Comparison of ENCODE assay signal across 8 mouse cellular contexts in genomic region chr14:68966758-68967157, GRCm38 (mm10).
DNase-seq lines count a peak whose midpoint lies in the region; ATAC-seq and TF ChIP-seq lines count a peak whose summit lies in the region.

No protein-coding gene starts in this region.

- peak; percentile 19 to 21 for DNase-seq in frontal cortex, postnatal 25 days (ENCODE audit: low spot score in 2 of 2)
- no peak for DNase-seq in frontal cortex, postnatal 10 days (ENCODE audit: low spot score in 2 of 2)
- peak; percentile 57 for DNase-seq in urinary bladder, postnatal 14 days (ENCODE audit: low spot score)
- DNase-seq in urinary bladder, adult 2 months (ENCODE audit: low spot score) = no peak
- peak; percentile 62 to 75 for DNase-seq in cerebellum, postnatal 14 days
- peak; percentile 65 for DNase-seq in hindbrain, postnatal 0 days (ENCODE audit: low spot score)
- DNase-seq in lung, postnatal 14 days = peak; percentile 76
- DNase-seq in spleen, postnatal 4 days (ENCODE audit: low spot score in 2 of 2) = peak; percentile 44 to 75

- no peak overlapping the region for H3K27ac ChIP-seq in hindbrain, postnatal 0 days

- H3K27me3 ChIP-seq in hindbrain, postnatal 0 days (ENCODE audit: insufficient read depth, low read length) = no peaks in the 10 kb centered on the region

- H3K4me1 ChIP-seq in hindbrain, postnatal 0 days (ENCODE audit: insufficient read depth, low read length) = no peaks in the 10 kb centered on the region

- H3K4me3 ChIP-seq in hindbrain, postnatal 0 days (ENCODE audit: low read length) = no peak overlapping the region

- no peaks in the 10 kb centered on the region for H3K36me3 ChIP-seq in hindbrain, postnatal 0 days (ENCODE audit: insufficient read depth, low read length)

- 3% methylated on average over 1 of the region's 1 CpGs for WGBS in hindbrain, postnatal 0 days

- H3K9ac ChIP-seq in hindbrain, postnatal 0 days (replicated peaks; ENCODE audit: low read length) = no peak overlapping the region

- ATAC-seq in hindbrain, postnatal 0 days = no peak

- H3K4me2 ChIP-seq in hindbrain, postnatal 0 days (ENCODE audit: low read depth, low read length) = no peak overlapping the region

- TF ChIP-seq CTCF in hindbrain, postnatal 0 days (IDR thresholded peaks at IDR 0.05; ENCODE audit: low read depth) = peak; percentile 78

- H3K9me3 ChIP-seq in hindbrain, postnatal 0 days (ENCODE audit: low read length) = no peaks in the 10 kb centered on the region

Comparison
In these comparisons a context has a peak if more than half of its experiments do, and no peak if none do; other contexts are left out.
1. DNase-seq: peak in frontal cortex, postnatal 25 days (2 of 2), urinary bladder, postnatal 14 days (single experiment), cerebellum, postnatal 14 days (2 of 2), hindbrain, postnatal 0 days (single experiment), lung, postnatal 14 days (single experiment) and spleen, postnatal 4 days (2 of 2); none in frontal cortex, postnatal 10 days (0 of 2) and urinary bladder, adult 2 months (single experiment).